Mouse (Mus musculus): ENCODE data around the gene Rlbp1. TPM values are rescaled to one million over a fixed set of nuclear protein-coding genes. Genes with fewer than 3 reads are reported as not detected.

Rlbp1 gene
- polyA plus RNA-seq, 1 experiment from 2014 or later: 0.45 TPM

GRCm38 (mm10) chr7:79328769-79329168 lies 58.1 kb downstream of the Rlbp1 start:
- Histone ChIP-seq H3K36me3 (ENCODE audit: control insufficient read depth, insufficient read depth, low read length) (peaks cover 10% of the 10 kb centered on the region; the same call in 1 of the 2 replicates), H3K27ac (ENCODE audit: low read depth, low read length) (no peak overlapping the region), H3K4me3 (ENCODE audit: low read depth, low read length) (no peak overlapping the region), H3K9ac (ENCODE audit: low read depth, low read length) (no peak overlapping the region), H3K9me3 (ENCODE audit: control insufficient read depth, low read length) (no peaks in the 10 kb centered on the region), H3K4me1 (replicated peaks; ENCODE audit: control insufficient read depth, insufficient read depth, low read length) (no peaks in the 10 kb centered on the region), H3K27me3 (replicated peaks; ENCODE audit: control insufficient read depth, insufficient read depth, low read length) (no peaks in the 10 kb centered on the region), H3K4me2 (no peak overlapping the region)
- ATAC-seq (replicated peaks; ENCODE audit: low FRiP score) (no peak), DNase-seq (ENCODE audit: low spot score) (no peak)
- WGBS: 93% methylated on average over 5 of the region's 5 CpGs

Other genes with a start within 250 kb of the Rlbp1 start
- gene Mfge8, start 238.0 kb downstream of the Rlbp1 start, polyA plus RNA-seq (2014; fragmentation: Nextera tagmentation; extraction: Ambion mirVana): 84.9 and 92.0 TPM in 2 replicates
- gene Abhd2, start 113.8 kb downstream of the Rlbp1 start, polyA plus RNA-seq (2014; fragmentation: Nextera tagmentation; extraction: Ambion mirVana): 11.5 and 13.4 TPM in 2 replicates
- 17.2 and 20.9 TPM in 2 replicates for gene Fanci, start 4.9 kb upstream of the Rlbp1 start, polyA plus RNA-seq (2014; fragmentation: Nextera tagmentation; extraction: Ambion mirVana)
- 39.8 and 41.1 TPM in 2 replicates for gene Polg, start 79.3 kb upstream of the Rlbp1 start, polyA plus RNA-seq (2014; fragmentation: Nextera tagmentation; extraction: Ambion mirVana)
- gene Rhcg, start 230.6 kb upstream of the Rlbp1 start, polyA plus RNA-seq (2014; fragmentation: Nextera tagmentation; extraction: Ambion mirVana): not detected in 2 replicates